Mouse (Mus musculus) Muller cell, postnatal 12 days (primary cell): ENCODE measurements around the gene Golga5.

ENCODE experiments used
- DNase-seq: peaks from one replicate; pipeline ENCODE4 v3.0.0-alpha.2; 2015; ENCODE audit errors: inconsistent ontology term

Gene Golga5

GRCm38 (mm10) chr12:102468894-102469764 is at the start of gene Golga5:
TSS of gene Golga5 (plus strand) at chr12:102469135.
- peak; percentile 99 for DNase-seq

GRCm38 (mm10) chr12:102419544-102419943 is 49.4 kb upstream of the Golga5 start:
- peak; percentile 83 for DNase-seq

GRCm38 (mm10) chr12:102420168-102420890 is 48.6 kb upstream of the Golga5 start:
- no peak for DNase-seq

GRCm38 (mm10) chr12:102422065-102422464 is 46.9 kb upstream of the Golga5 start:
- DNase-seq: peak; percentile 59

- DNase-seq: no peak
These were observed 46.2 kb upstream of the Golga5 start for GRCm38 (mm10) chr12:102422623-102423320.

GRCm38 (mm10) chr12:102423625-102424024 is 45.3 kb upstream of the Golga5 start:
- no peak for DNase-seq

GRCm38 (mm10) chr12:102424456-102424855 is 44.5 kb upstream of the Golga5 start:
- no peak for DNase-seq

GRCm38 (mm10) chr12:102425048-102425578 is 43.8 kb upstream of the Golga5 start:
- DNase-seq: no peak

- DNase-seq: no peak
These were observed 42.6 kb upstream of the Golga5 start for GRCm38 (mm10) chr12:102426285-102426684.

- no peak for DNase-seq
These were observed 39.3 kb upstream of the Golga5 start for GRCm38 (mm10) chr12:102429656-102430055.

- DNase-seq: no peak
These were observed 38.7 kb upstream of the Golga5 start for GRCm38 (mm10) chr12:102430228-102430627.

- peak; percentile 48 for DNase-seq
These were observed 36.7 kb upstream of the Golga5 start for GRCm38 (mm10) chr12:102432238-102432637.

- DNase-seq: no peak
These were observed 34.8 kb upstream of the Golga5 start for GRCm38 (mm10) chr12:102434107-102434506.

- DNase-seq: no peak
These were observed 31.9 kb upstream of the Golga5 start for GRCm38 (mm10) chr12:102436939-102437526.

- DNase-seq: peak; percentile 38
These were observed 31.0 kb upstream of the Golga5 start for GRCm38 (mm10) chr12:102437952-102438351.

- DNase-seq: no peak
These were observed 29.8 kb upstream of the Golga5 start for GRCm38 (mm10) chr12:102438983-102439631.

- DNase-seq: peak; percentile 99
These were observed 29.3 kb upstream of the Golga5 start, which contains the start of gene Lgmn for GRCm38 (mm10) chr12:102439632-102440023. TSS of gene Lgmn (minus strand) at chr12:102439813.

- no peak for DNase-seq
These were observed 28.4 kb upstream of the Golga5 start for GRCm38 (mm10) chr12:102440551-102440950.

GRCm38 (mm10) chr12:102441141-102441540 is 27.8 kb upstream of the Golga5 start:
- DNase-seq: no peak

GRCm38 (mm10) chr12:102442639-102443038 is 26.3 kb upstream of the Golga5 start:
- DNase-seq: no peak

- no peak for DNase-seq
These were observed 25.3 kb upstream of the Golga5 start for GRCm38 (mm10) chr12:102443676-102444075.
